Mouse (Mus musculus): Measurements from ENCODE around the gene Olfr890.
"Not testable (repeated sequence)": the region's sequence is repeated elsewhere in the genome, so short reads cannot be mapped to it uniquely, and the experiment has no call there.

Olfr890 gene

DNA sequence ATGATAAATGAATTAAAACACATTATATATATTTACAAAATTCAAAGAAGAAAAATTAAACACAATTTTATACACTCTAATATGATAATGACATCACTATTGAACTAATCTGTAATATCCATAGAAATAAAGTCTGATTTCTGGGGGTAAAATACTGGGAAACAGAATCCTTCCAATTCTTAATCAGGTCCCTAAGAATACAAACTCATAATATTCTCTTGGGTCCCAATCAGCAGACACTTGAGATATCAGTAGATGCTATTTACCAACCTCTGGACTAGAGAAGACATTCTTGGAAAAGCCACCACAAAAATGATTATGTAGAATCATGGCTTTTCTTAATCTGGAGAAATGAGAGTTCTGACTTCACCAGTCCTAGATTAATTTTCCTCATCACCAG is at the start of gene Olfr890:
TSS of gene Olfr890 (plus strand) at position 301 of the 400 bp plus-strand sequence.
- H3K4me1 ChIP-seq (replicated peaks; ENCODE audit: low read depth, low read length): no peaks in the 10 kb centered on the region

DNA sequence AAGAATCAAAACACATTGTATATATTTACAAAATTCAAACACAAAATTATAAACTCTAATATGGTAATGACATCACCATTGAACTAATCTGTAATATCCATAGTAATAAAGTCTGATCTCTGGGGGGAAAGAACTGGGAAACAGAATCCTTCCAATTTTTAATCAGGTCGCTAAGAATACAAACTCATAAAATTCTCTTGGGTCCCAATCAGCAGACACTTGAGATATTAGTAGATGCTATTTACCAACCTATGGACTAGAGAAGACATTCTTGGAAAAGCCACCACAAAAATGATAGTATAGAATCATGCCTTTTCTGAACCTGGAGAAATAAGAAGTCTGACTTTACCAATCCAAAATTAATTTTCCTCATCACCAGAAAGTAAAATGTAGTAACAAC is 34.5 kb upstream of the Olfr890 start, which contains the start of gene Olfr888:
TSS of gene Olfr888 (plus strand) at position 301 of the 400 bp plus-strand sequence.
- TF ChIP-seq NANOG (IDR thresholded peaks at IDR 0.05; ENCODE audit: borderline replicate concordance, low read length) (no peak), POU5F1 (IDR thresholded peaks at IDR 0.05; ENCODE audit: borderline replicate concordance, low read length) (no peak), CTCF (conservative IDR thresholded peaks at IDR 0.05; ENCODE audit: low read length) (no peak)
- H3K27me3 ChIP-seq (ENCODE audit: insufficient read depth, low read length): no peaks in the 10 kb centered on the region
- no peaks in the 10 kb centered on the region for H3K36me3 ChIP-seq (ENCODE audit: insufficient read depth, low read length)
- H3K9me3 ChIP-seq (ENCODE audit: low read length): no peaks in the 10 kb centered on the region
- H3K4me3 ChIP-seq (replicated peaks; ENCODE audit: low read length): no peak within 1 kb of the TSS
- no peaks in the 10 kb centered on the region for H3K4me1 ChIP-seq (replicated peaks; ENCODE audit: low read depth, low read length)

More for the DNA sequence above, at the start of gene Olfr890:
- Histone ChIP-seq H3K4me3 (replicated peaks; ENCODE audit: low read length) (no peak within 1 kb of the TSS), H3K36me3 (ENCODE audit: insufficient read depth, low read length) (no peaks in the 10 kb centered on the region), H3K9me3 (ENCODE audit: low read length) (no peaks in the 10 kb centered on the region), H3K27me3 (ENCODE audit: insufficient read depth, low read length) (no peaks in the 10 kb centered on the region)
- TF ChIP-seq POU5F1 (IDR thresholded peaks at IDR 0.05; ENCODE audit: borderline replicate concordance, low read length) (no peak), NANOG (IDR thresholded peaks at IDR 0.05; ENCODE audit: borderline replicate concordance, low read length) (no peak), CTCF (conservative IDR thresholded peaks at IDR 0.05; ENCODE audit: low read length) (no peak)

DNA sequence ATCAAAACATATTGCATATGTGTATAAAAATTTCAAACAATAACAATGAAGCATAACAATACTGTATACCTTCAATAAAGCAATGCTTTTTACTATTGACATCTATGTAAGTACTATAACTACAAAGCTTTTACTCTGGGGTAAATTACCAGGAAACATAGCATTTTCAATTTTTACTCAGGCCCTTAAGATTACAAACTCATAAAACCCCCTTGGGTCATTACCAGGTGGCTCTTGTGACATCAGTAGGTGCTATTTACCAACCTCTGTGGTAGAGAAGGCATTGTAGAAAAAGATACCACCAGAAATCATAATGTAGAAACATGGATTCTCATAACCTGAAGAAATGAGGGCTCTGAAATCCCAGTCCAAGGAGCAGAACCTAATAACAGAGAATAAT is 27.4 kb upstream of the Olfr890 start, which contains the start of gene Olfr889:
TSS of gene Olfr889 (plus strand) at position 301 of the 400 bp plus-strand sequence.
- no peaks in the 10 kb centered on the region for H3K9me3 ChIP-seq (ENCODE audit: low read length)
- H3K36me3 ChIP-seq (ENCODE audit: insufficient read depth, low read length): no peaks in the 10 kb centered on the region
- no peaks in the 10 kb centered on the region for H3K27me3 ChIP-seq (ENCODE audit: insufficient read depth, low read length)
- no peak within 1 kb of the TSS for H3K4me3 ChIP-seq (replicated peaks; ENCODE audit: low read length)
- TF ChIP-seq NANOG (IDR thresholded peaks at IDR 0.05; ENCODE audit: borderline replicate concordance, low read length) (no peak), CTCF (conservative IDR thresholded peaks at IDR 0.05; ENCODE audit: low read length) (no peak), POU5F1 (IDR thresholded peaks at IDR 0.05; ENCODE audit: borderline replicate concordance, low read length) (no peak)
- H3K4me1 ChIP-seq (replicated peaks; ENCODE audit: low read depth, low read length): no peaks in the 10 kb centered on the region

DNA sequence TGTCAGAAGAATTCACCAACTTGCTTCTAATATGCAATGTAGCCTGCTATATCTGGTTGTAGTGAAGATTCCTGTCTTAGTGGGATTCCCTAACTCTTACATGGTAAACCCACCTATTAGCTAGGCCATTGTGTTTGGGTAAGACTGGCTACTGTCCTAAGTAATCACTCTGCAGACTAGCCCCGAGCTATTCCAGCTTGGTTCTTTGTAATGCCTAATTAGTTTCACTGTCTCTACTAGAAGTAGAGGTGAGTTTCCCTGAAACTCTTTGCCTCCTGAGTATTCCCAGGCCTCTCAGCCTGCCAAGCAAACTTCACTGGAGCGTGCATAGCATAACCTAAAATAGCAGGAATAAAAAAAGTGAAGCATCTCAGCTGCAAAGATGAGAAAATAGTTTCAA is 26.0 kb downstream of the Olfr890 start:
- peaks cover 21% of the 10 kb centered on the region; the same call in 1 of the 2 replicates for H3K9me3 ChIP-seq (ENCODE audit: low read length)
- not testable (repeated sequence) for H3K27me3 ChIP-seq (ENCODE audit: insufficient read depth, low read length)

DNA sequence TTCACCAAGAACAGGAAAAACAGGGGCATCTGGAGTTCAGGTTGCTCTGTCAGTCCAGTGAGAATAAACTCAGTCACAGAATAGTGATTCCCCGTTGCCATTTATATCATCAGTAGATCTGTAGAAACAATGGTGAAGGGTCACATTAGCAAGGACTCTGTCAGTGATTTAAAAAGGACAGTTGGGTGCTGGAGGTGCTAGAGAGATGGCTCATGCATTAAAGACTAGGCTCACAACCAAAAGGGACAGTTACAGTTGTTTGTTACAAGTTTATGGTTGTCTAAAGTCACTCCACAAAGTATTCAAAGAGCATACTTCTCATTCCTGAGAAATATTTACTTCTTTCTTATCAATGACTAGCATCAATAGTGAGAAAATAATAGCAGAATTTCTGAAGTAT is 38.4 kb downstream of the Olfr890 start, which contains the start of gene Olfr891:
TSS of gene Olfr891 (minus strand) at position 101 of the 400 bp plus-strand sequence.
- Histone ChIP-seq H3K36me3 (ENCODE audit: insufficient read depth, low read length) (no peaks in the 10 kb centered on the region), H3K27me3 (ENCODE audit: insufficient read depth, low read length) (no peaks in the 10 kb centered on the region)
- TF ChIP-seq POU5F1 (IDR thresholded peaks at IDR 0.05; ENCODE audit: borderline replicate concordance, low read length): no peak
- TF ChIP-seq CTCF (conservative IDR thresholded peaks at IDR 0.05; ENCODE audit: low read length): no peak
- no peak for TF ChIP-seq NANOG (IDR thresholded peaks at IDR 0.05; ENCODE audit: borderline replicate concordance, low read length)

More for the DNA sequence above, 26.0 kb downstream of the Olfr890 start:
- H3K4me1 ChIP-seq (replicated peaks; ENCODE audit: low read depth, low read length); H3K4me3 ChIP-seq (replicated peaks; ENCODE audit: low read length); H3K36me3 ChIP-seq (ENCODE audit: insufficient read depth, low read length): not testable (repeated sequence)

More for the DNA sequence above, 38.4 kb downstream of the Olfr890 start, which contains the start of gene Olfr891:
- Histone ChIP-seq H3K4me3 (replicated peaks; ENCODE audit: low read length) (no peak within 1 kb of the TSS), H3K4me1 (replicated peaks; ENCODE audit: low read depth, low read length) (no peaks in the 10 kb centered on the region), H3K9me3 (ENCODE audit: low read length) (peaks cover 25% of the 10 kb centered on the region)
